ENCODE assay signal across 1 mouse cellular context in the genomic region with DNA sequence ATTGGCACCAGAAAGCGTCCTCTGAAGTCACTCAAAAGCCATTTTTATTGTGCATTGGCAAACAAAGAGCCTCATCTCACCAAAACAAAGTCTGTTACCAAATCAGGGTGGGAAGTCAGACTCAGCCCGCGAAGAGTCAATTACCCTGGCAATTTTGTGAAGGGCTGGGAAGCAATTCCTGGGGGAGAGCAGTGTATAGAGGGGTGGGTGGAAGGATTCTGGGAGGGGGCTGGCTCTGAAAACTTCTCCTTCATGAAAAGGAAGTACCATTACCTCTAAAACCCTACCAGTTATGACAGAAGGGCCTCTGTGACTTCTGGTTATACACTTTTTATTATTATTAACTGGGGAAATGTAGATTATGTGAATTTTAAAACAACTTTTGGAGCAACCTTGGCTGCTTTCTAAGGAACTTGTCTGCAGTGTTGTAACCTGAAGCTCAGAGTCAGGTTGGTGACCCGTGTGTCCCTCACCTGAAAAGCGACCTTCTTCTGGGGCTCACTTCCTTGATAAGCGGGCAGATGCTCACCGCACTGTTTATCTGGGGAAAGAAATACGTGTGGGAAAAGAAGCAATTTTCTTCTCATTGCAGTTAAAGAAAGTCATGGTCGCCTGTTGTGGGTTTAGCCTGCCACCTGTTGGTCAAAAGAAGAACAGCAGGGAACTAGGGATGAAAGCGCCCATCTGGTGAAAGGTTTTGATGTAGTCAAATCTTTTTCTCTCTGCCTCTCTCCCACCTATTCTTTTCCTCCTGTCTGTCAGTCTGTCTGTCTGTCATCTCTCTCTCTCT.
TF ChIP-seq lines count a peak whose summit lies in the region.

No protein-coding gene starts in this region.

TF ChIP-seq in MEL, 35 proteins besides CTCF, POLR2A, EP300 and RAD21 (continued from another document):
- peak; percentile 73 for TF ChIP-seq GATA1 (IDR thresholded peaks at IDR 0.05; ENCODE audit: low read depth, low read length)
- peak; percentile 94 for TF ChIP-seq ZC3H11A (IDR thresholded peaks at IDR 0.05; ENCODE audit: low read depth, low read length)
- TF ChIP-seq MEF2A (IDR thresholded peaks at IDR 0.05; ENCODE audit: extremely low read depth, insufficient replicate concordance, low read depth, low read length, poor library complexity, severe bottlenecking) = no peak
